Mouse (Mus musculus): ENCODE measurements around the gene Ptpn1.

- TF ChIP-seq CTCF (IDR thresholded peaks at IDR 0.05; ENCODE audit: control insufficient read depth, insufficient read depth, insufficient read length) = no peak
- TF ChIP-seq MYOD1 (IDR thresholded peaks at IDR 0.05; ENCODE audit: control insufficient read depth, insufficient read length, low read depth) = no peak
These were observed 25.1 kb upstream of the Ptpn1 start for GRCm38 (mm10) chr2:167906729-167907128.
